Mouse (Mus musculus): Measurements from ENCODE around the gene Trnp1. TPM values are rescaled to one million over a fixed set of nuclear protein-coding genes. Genes with fewer than 3 reads are reported as not detected.
"Not testable (repeated sequence)": the region's sequence is repeated elsewhere in the genome, so short reads cannot be mapped to it uniquely, and the experiment has no call there.

The Trnp1 gene
- 10.6 and 14.3 TPM in 2 replicates for polyA plus RNA-seq (2015; fragmentation: Nextera tagmentation; extraction: Ambion mirVana)

GRCm38 (mm10) chr4:133498160-133498724, at the start of gene Trnp1:
Gene Trnp1, minus strand, starts transcription at chr4:133498550.
- peak within 1 kb of the TSS; percentile 43; the same call in 1 of the 2 replicates for H3K27ac ChIP-seq (replicated peaks)
- ATAC-seq (ENCODE audit: low FRiP score), result peak; percentile 92
- peaks cover 79% of the 10 kb centered on the region for H3K27me3 ChIP-seq (replicated peaks)
- H3K9me3 ChIP-seq (replicated peaks), result no peaks in the 10 kb centered on the region
- WGBS, result under 1% methylated on average over 52 of the region's 53 CpGs
- peaks cover 41% of the 10 kb centered on the region for H3K4me1 ChIP-seq
- peak within 1 kb of the TSS; percentile 71 for H3K4me3 ChIP-seq (replicated peaks)
- peak within 1 kb of the TSS; percentile 98 for H3K4me2 ChIP-seq
- H3K9ac ChIP-seq (replicated peaks), result peak within 1 kb of the TSS; percentile 76
- H3K36me3 ChIP-seq, result no peaks in the 10 kb centered on the region

- Histone ChIP-seq H3K4me2 (peak within 1 kb of the TSS; percentile 79), H3K27me3 (replicated peaks) (no peaks in the 10 kb centered on the region), H3K36me3 (peaks cover 20% of the 10 kb centered on the region), H3K9ac (replicated peaks) (peak within 1 kb of the TSS; percentile 74), H3K4me3 (replicated peaks) (peak within 1 kb of the TSS; percentile 77), H3K9me3 (replicated peaks) (no peaks in the 10 kb centered on the region), H3K27ac (replicated peaks) (peak within 1 kb of the TSS; percentile 89), H3K4me1 (peaks cover 24% of the 10 kb centered on the region)
- ATAC-seq (ENCODE audit: low FRiP score), result peak; percentile 98
- WGBS, result under 1% methylated on average over 67 of the region's 77 CpGs
Measured at GRCm38 (mm10) chr4:133545272-133546231, 47.2 kb upstream of the Trnp1 start, which contains the start of gene Nudc. Gene Nudc, minus strand, starts transcription at chr4:133545996.

- no peak overlapping the region for H3K4me3 ChIP-seq (replicated peaks)
- H3K4me1 ChIP-seq, result no peaks in the 10 kb centered on the region
- H3K27me3 ChIP-seq (replicated peaks), result no peaks in the 10 kb centered on the region
- ATAC-seq (ENCODE audit: low FRiP score), result no peak
- H3K27ac ChIP-seq (replicated peaks), result no peak overlapping the region
- H3K9me3 ChIP-seq (replicated peaks), result no peaks in the 10 kb centered on the region
- H3K36me3 ChIP-seq, result peaks cover 76% of the 10 kb centered on the region
- no peak overlapping the region for H3K4me2 ChIP-seq
- WGBS, result 92% methylated on average over 5 of the region's 5 CpGs
- no peak overlapping the region for H3K9ac ChIP-seq (replicated peaks)
Measured at GRCm38 (mm10) chr4:133536652-133537051, 38.3 kb upstream of the Trnp1 start.

GRCm38 (mm10) chr4:133536081-133536480, 37.7 kb upstream of the Trnp1 start:
- 87% methylated on average over 3 of the region's 3 CpGs for WGBS

GRCm38 (mm10) chr4:133532777-133533176, 34.4 kb upstream of the Trnp1 start:
- no peak overlapping the region for H3K4me2 ChIP-seq
- peaks cover 86% of the 10 kb centered on the region for H3K36me3 ChIP-seq
- H3K27ac ChIP-seq (replicated peaks), result no peak overlapping the region
- H3K27me3 ChIP-seq (replicated peaks), result no peaks in the 10 kb centered on the region
- WGBS, result 88% methylated on average over 3 of the region's 3 CpGs
- no peaks in the 10 kb centered on the region for H3K9me3 ChIP-seq (replicated peaks)
- no peak overlapping the region for H3K4me3 ChIP-seq (replicated peaks)
- H3K9ac ChIP-seq (replicated peaks), result no peak overlapping the region
- H3K4me1 ChIP-seq, result no peaks in the 10 kb centered on the region
- no peak for ATAC-seq (ENCODE audit: low FRiP score)

More at GRCm38 (mm10) chr4:133536081-133536480, 37.7 kb upstream of the Trnp1 start:
- peaks cover 77% of the 10 kb centered on the region for H3K36me3 ChIP-seq
- no peaks in the 10 kb centered on the region for H3K27me3 ChIP-seq (replicated peaks)
- H3K4me3 ChIP-seq (replicated peaks), result no peak overlapping the region
- H3K27ac ChIP-seq (replicated peaks), result no peak overlapping the region
- H3K9ac ChIP-seq (replicated peaks), result no peak overlapping the region
- no peak overlapping the region for H3K4me2 ChIP-seq
- no peaks in the 10 kb centered on the region for H3K9me3 ChIP-seq (replicated peaks)
- no peaks in the 10 kb centered on the region for H3K4me1 ChIP-seq
- ATAC-seq (ENCODE audit: low FRiP score), result no peak

GRCm38 (mm10) chr4:133527788-133528187, 29.4 kb upstream of the Trnp1 start:
- WGBS, result 78% methylated on average over 16 of the region's 16 CpGs
- Histone ChIP-seq H3K4me1 (no peaks in the 10 kb centered on the region), H3K27ac (replicated peaks) (no peak overlapping the region), H3K9me3 (replicated peaks) (no peaks in the 10 kb centered on the region), H3K4me2 (no peak overlapping the region), H3K4me3 (replicated peaks) (no peak overlapping the region), H3K27me3 (replicated peaks) (no peaks in the 10 kb centered on the region), H3K36me3 (peaks cover 49% of the 10 kb centered on the region), H3K9ac (replicated peaks) (no peak overlapping the region)
- no peak for ATAC-seq (ENCODE audit: low FRiP score)

- Histone ChIP-seq H3K4me3 (replicated peaks) (no peak overlapping the region), H3K4me2 (no peak overlapping the region), H3K36me3 (0 out of 2 replicates have a peak, but pooled peaks cover 2% of the 10 kb centered on the region), H3K4me1 (peaks cover 8% of the 10 kb centered on the region; the same call in 1 of the 2 replicates), H3K9ac (replicated peaks) (no peak overlapping the region), H3K27ac (replicated peaks) (no peak overlapping the region), H3K27me3 (replicated peaks) (peaks cover 52% of the 10 kb centered on the region), H3K9me3 (replicated peaks) (no peaks in the 10 kb centered on the region)
- no peak for ATAC-seq (ENCODE audit: low FRiP score)
- 55% methylated on average over 2 of the region's 2 CpGs for WGBS
Measured at GRCm38 (mm10) chr4:133521502-133521901, 23.2 kb upstream of the Trnp1 start.

- H3K9me3 ChIP-seq (replicated peaks), result no peaks in the 10 kb centered on the region
- peak overlapping the region; percentile 48 for H3K4me2 ChIP-seq
- H3K27me3 ChIP-seq (replicated peaks), result peaks cover 52% of the 10 kb centered on the region
- peak overlapping the region; percentile 32 for H3K4me3 ChIP-seq (replicated peaks)
- H3K27ac ChIP-seq (replicated peaks), result no peak overlapping the region
- 7% methylated on average over 16 of the region's 25 CpGs for WGBS
- no peaks in the 10 kb centered on the region for H3K36me3 ChIP-seq
- no peak overlapping the region for H3K9ac ChIP-seq (replicated peaks)
- peaks cover 8% of the 10 kb centered on the region; the same call in 1 of the 2 replicates for H3K4me1 ChIP-seq
- no peak for ATAC-seq (ENCODE audit: low FRiP score)
Measured at GRCm38 (mm10) chr4:133519369-133519665, 21.0 kb upstream of the Trnp1 start.

GRCm38 (mm10) chr4:133518601-133519368, 20.4 kb upstream of the Trnp1 start, which contains the start of gene Kdf1:
Gene Kdf1, plus strand, starts transcription at chr4:133518963.
- Histone ChIP-seq H3K27me3 (replicated peaks) (peaks cover 52% of the 10 kb centered on the region), H3K4me3 (replicated peaks) (peak within 1 kb of the TSS; percentile 32), H3K4me1 (peaks cover 8% of the 10 kb centered on the region; the same call in 1 of the 2 replicates), H3K27ac (replicated peaks) (no peak within 1 kb of the TSS), H3K9me3 (replicated peaks) (no peaks in the 10 kb centered on the region), H3K36me3 (no peaks in the 10 kb centered on the region), H3K4me2 (peak within 1 kb of the TSS; percentile 48), H3K9ac (replicated peaks) (no peak within 1 kb of the TSS)
- no peak for ATAC-seq (ENCODE audit: low FRiP score)
- WGBS, result 4% methylated on average over 47 of the region's 69 CpGs

GRCm38 (mm10) chr4:133512972-133513371, 14.6 kb upstream of the Trnp1 start:
- Histone ChIP-seq H3K36me3 (no peaks in the 10 kb centered on the region), H3K9ac (replicated peaks) (no peak overlapping the region), H3K4me3 (replicated peaks) (no peak overlapping the region), H3K27ac (replicated peaks) (no peak overlapping the region), H3K4me1 (no peaks in the 10 kb centered on the region), H3K27me3 (replicated peaks) (peaks cover 18% of the 10 kb centered on the region), H3K9me3 (replicated peaks) (no peaks in the 10 kb centered on the region), H3K4me2 (no peak overlapping the region)
- ATAC-seq (ENCODE audit: low FRiP score), result peak; percentile 31; the same call in 1 of the 2 replicates
- 12% methylated on average over 8 of the region's 8 CpGs for WGBS

GRCm38 (mm10) chr4:133512511-133512910, 14.2 kb upstream of the Trnp1 start:
- peaks cover 14% of the 10 kb centered on the region for H3K27me3 ChIP-seq (replicated peaks)
- not testable (repeated sequence) for H3K4me3 ChIP-seq (replicated peaks); H3K9me3 ChIP-seq (replicated peaks); H3K4me1 ChIP-seq; H3K9ac ChIP-seq (replicated peaks); H3K4me2 ChIP-seq; ATAC-seq (ENCODE audit: low FRiP score); H3K27ac ChIP-seq (replicated peaks); H3K36me3 ChIP-seq
- WGBS, result 58% methylated on average over 5 of the region's 5 CpGs

Measured in neural tube, embryonic 15.5 days (tissue).